Mouse (Mus musculus) cerebellum, adult 2 months (tissue): ENCODE results near the gene BC052040.

Experiments used
- CTCF ChIP-seq: fragments of 200-500 bp; IDR thresholded peaks from 2 replicates; pipeline ENCODE4 v1.5.1; 2011; ENCODE audit warnings: low read depth, mild to moderate bottlenecking, control low read depth, low read length, moderate library complexity, borderline replicate concordance; ENCODE audit not compliant: insufficient read depth
- POLR2A ChIP-seq: fragments of 200-500 bp; IDR thresholded peaks from 2 replicates; pipeline ENCODE4 v1.6.1; 2011; ENCODE audit warnings: low read length, control low read depth, borderline replicate concordance; ENCODE audit not compliant: insufficient read depth

GRCm38 (mm10) chr2:115685250-115685649 lies 103.7 kb downstream of the BC052040 start:
- TF ChIP-seq POLR2A (no peak), CTCF (no peak)
